9 mouse cellular contexts compared by ENCODE assay signal in the genomic region with DNA sequence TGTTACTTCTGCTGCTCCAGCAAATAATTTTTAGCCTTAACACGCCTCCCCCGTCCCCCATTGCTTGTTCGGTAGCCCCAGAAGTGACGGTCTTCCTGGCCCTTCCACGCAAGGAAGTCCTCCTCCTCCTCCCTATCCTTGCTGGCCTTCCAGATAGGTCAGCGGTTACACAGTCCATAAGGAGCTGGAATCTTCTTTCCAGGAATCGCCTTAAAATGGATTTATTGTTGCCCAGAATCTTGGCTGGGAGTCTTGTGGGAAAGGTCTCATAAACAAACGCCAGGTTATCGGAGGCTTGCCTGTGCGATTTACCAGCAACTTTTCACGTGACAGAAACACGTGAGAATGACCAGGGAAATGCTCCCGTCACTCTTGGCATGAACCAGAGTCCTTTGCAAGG.
A peak's percentile ranks its signal among the peaks of the same experiment; 100 is the strongest.
DNase-seq lines count a peak whose midpoint lies in the region; ATAC-seq and TF ChIP-seq lines count a peak whose summit lies in the region.
"Had no signal": no experiment of that assay in that cellular context is flagged by ENCODE, and none has a peak within 500 bp of the region (broad histone marks: within the 10 kb centered on the region; RNA-seq: fewer than 3 reads in every experiment).

No protein-coding gene starts in this region.

- 59% methylated on average over 13 of the region's 13 CpGs for WGBS in heart, postnatal 0 days

- no peak overlapping the region; the same call in 1 of the 2 replicates for H3K4me3 ChIP-seq in heart, postnatal 0 days (ENCODE audit: low read depth, low read length)
- H3K4me3 ChIP-seq: midbrain, embryonic 13.5 days had no signal

- peak overlapping the region; percentile 36; the same call in 1 of the 2 replicates for H3K4me2 ChIP-seq in heart, postnatal 0 days (ENCODE audit: low read depth, low read length)
- H3K4me2 ChIP-seq: midbrain, embryonic 13.5 days had no signal

- peak; percentile 79 for TF ChIP-seq EP300 in heart, postnatal 0 days (IDR thresholded peaks at IDR 0.05; ENCODE audit: low read depth)

- ATAC-seq in heart, postnatal 0 days (ENCODE audit: insufficient read depth, low read depth): peak; percentile 59
- ATAC-seq in activated CD4-positive, CD25-positive, alpha-beta regulatory T cell, adult 4 months: no peak
- ATAC-seq in frontal cortex, adult (ENCODE audit: low TSS enrichment): no peak
- ATAC-seq: midbrain, embryonic 13.5 days had no signal

- H3K9ac ChIP-seq in heart, postnatal 0 days (replicated peaks; ENCODE audit: low read depth, low read length): no peak overlapping the region
- H3K9ac ChIP-seq: midbrain, embryonic 13.5 days had no signal

- 0 out of 2 replicates have a peak, but pooled peaks cover 9% of the 10 kb centered on the region for H3K9me3 ChIP-seq in heart, postnatal 0 days (replicated peaks; ENCODE audit: control insufficient read depth, low read length)
- H3K9me3 ChIP-seq: midbrain, embryonic 13.5 days had no signal

- H3K4me1 ChIP-seq in heart, postnatal 0 days (ENCODE audit: control insufficient read depth, insufficient read depth): peaks cover 9% of the 10 kb centered on the region
- H3K4me1 ChIP-seq: midbrain, embryonic 13.5 days had no signal

- DNase-seq in ovary, postnatal 36 days (ENCODE audit: low spot score): peak; percentile 17
- no peak for DNase-seq in ovary, postnatal 10 days (ENCODE audit: low spot score)
- peak; percentile 51 for DNase-seq in heart, postnatal 0 days (ENCODE audit: low spot score)
- DNase-seq in kidney, postnatal 25 days: peak; percentile 50 to 78
- DNase-seq in urinary bladder, adult 2 months (ENCODE audit: low spot score): no peak
- DNase-seq: liver had no signal

- TF ChIP-seq CTCF in heart, postnatal 0 days (IDR thresholded peaks at IDR 0.05; ENCODE audit: low read depth): no peak

- peak overlapping the region; percentile 79 for H3K27ac ChIP-seq in heart, postnatal 0 days (ENCODE audit: low read depth)
- H3K27ac ChIP-seq: midbrain, embryonic 13.5 days had no signal

- no peaks in the 10 kb centered on the region for H3K36me3 ChIP-seq in heart, postnatal 0 days (replicated peaks; ENCODE audit: control insufficient read depth, insufficient read depth, low read length)
- H3K36me3 ChIP-seq: midbrain, embryonic 13.5 days had no signal

- H3K27me3 ChIP-seq in heart, postnatal 0 days (ENCODE audit: control insufficient read depth, insufficient read depth, low read length): no peaks in the 10 kb centered on the region
- H3K27me3 ChIP-seq: midbrain, embryonic 13.5 days had no signal

Comparison
In these comparisons a context has a peak if more than half of its experiments do, and no peak if none do; other contexts are left out.
1. DNase-seq: peak in ovary, postnatal 36 days (single experiment), heart, postnatal 0 days (single experiment) and kidney, postnatal 25 days (2 of 2); none in ovary, postnatal 10 days (single experiment) and urinary bladder, adult 2 months (single experiment).